Mouse (Mus musculus) skeletal muscle tissue, adult 2 months (tissue): ENCODE results near the gene Arl4c.

Experiments used
- DNase-seq: peaks from one replicate; pipeline ENCODE4 v3.0.0-alpha.2; 2012; ENCODE audit warnings: low read depth, low spot score

Gene Arl4c

DNA sequence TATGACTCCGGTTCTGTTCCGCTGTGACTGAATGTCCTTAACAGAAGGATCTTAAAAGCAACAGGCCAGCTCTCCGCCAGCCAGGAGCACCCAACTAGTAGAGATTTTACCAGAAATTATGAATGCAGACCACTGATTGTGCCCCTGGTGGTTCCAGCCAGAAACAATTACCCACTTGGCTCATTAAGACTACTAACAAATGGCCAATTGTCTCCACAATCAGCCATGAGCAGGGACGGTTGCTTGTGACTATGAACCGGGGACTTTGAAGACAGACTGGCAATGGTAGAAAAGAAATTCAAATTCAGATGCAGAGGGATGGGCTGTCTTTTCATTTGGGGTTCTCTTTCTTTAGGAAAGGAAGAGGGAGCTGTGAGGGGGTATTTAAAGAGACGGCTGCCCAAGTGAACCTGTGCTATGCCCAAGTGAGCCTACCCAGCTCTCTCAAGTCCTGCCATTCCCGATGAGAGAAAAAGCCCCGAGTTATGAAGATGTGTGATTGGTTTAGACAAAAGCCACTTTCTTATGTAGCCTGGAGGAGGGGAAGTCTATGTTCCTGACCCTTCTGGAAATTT is 78.4 kb downstream of the Arl4c start:
- DNase-seq: no peak
